Mouse (Mus musculus): ENCODE measurements at regions not wholly inside any gene's neighbourhood (a gene's known extent, or its start where the extent isn't known, plus 50 kb on each side); places are given as distances from the start of the nearest gene placed in this dataset.

DNA sequence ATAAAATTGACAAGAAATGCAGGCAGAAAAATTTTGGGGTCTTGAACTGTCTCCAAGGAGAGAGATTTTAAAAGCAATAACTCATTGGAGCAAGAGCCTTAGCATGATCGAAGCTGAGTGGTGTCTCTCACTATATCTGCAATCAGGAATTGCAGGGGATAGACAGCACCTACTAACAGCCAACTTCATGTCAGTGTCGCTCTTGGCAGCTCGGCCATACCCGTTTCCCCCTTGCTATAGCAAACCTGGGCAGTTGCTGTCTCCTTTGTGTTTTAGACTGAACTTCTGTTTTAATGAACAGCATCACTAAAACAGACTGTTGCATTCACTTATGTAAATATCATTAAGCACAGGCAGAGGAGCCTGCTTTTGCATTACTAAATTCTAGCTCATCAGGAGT lies 3806.7 kb downstream of the 9330182O14Rik start:
- TF ChIP-seq POLR2A (IDR thresholded peaks at IDR 0.05; ENCODE audit: control insufficient read depth, low read depth, low read length) = no peak
- TF ChIP-seq CTCF (IDR thresholded peaks at IDR 0.05; ENCODE audit: control insufficient read depth, insufficient read depth, insufficient replicate concordance, low read depth, low read length) = no peak

Measured in testis, adult 2 months (tissue).